14 mouse cellular contexts compared by ENCODE assay signal in genomic region chr8:106816431-106817170, GRCm38 (mm10). TPM values are rescaled to one million over a fixed set of nuclear protein-coding genes. Genes with fewer than 3 reads are reported as not detected.
DNase-seq lines count a peak whose midpoint lies in the region; ATAC-seq and TF ChIP-seq lines count a peak whose summit lies in the region.
"Had no signal": no experiment of that assay in that cellular context is flagged by ENCODE, and none has a peak within 500 bp of the region (broad histone marks: within the 10 kb centered on the region; RNA-seq: fewer than 3 reads in every experiment).

No protein-coding gene starts in this region.

- no peaks in the 10 kb centered on the region for H3K9me3 ChIP-seq in lung, embryonic 14.5 days (ENCODE audit: low read depth, low read length)
- no peaks in the 10 kb centered on the region for H3K9me3 ChIP-seq in hindbrain, postnatal 0 days (ENCODE audit: low read length)
- H3K9me3 ChIP-seq: intestine, embryonic 15.5 days; liver, embryonic 12.5 days had no signal

- no peak for ATAC-seq in lung, embryonic 14.5 days (ENCODE audit: insufficient read depth)
- no peak for ATAC-seq in hindbrain, postnatal 0 days
- ATAC-seq in inflammation-experienced regulatory T-cells, adult 6 months = no peak
- ATAC-seq: intestine, embryonic 15.5 days; liver, embryonic 12.5 days; midbrain, embryonic 16.5 days had no signal

- peaks cover 10% of the 10 kb centered on the region for H3K36me3 ChIP-seq in lung, embryonic 14.5 days (ENCODE audit: insufficient read depth)
- H3K36me3 ChIP-seq in hindbrain, postnatal 0 days (ENCODE audit: insufficient read depth, low read length) = no peaks in the 10 kb centered on the region
- H3K36me3 ChIP-seq: intestine, embryonic 15.5 days had no signal

- H3K4me3 ChIP-seq in lung, embryonic 14.5 days (ENCODE audit: low read depth, low read length) = no peak overlapping the region
- no peak overlapping the region for H3K4me3 ChIP-seq in hindbrain, postnatal 0 days (ENCODE audit: low read length)
- H3K4me3 ChIP-seq: intestine, embryonic 15.5 days; liver, embryonic 12.5 days had no signal

- peak overlapping the region; percentile 50; the same call in 1 of the 2 replicates for H3K27ac ChIP-seq in lung, embryonic 14.5 days (ENCODE audit: low read depth)
- H3K27ac ChIP-seq in hindbrain, postnatal 0 days = no peak overlapping the region
- H3K27ac ChIP-seq: intestine, embryonic 15.5 days; liver, embryonic 12.5 days had no signal

- TF ChIP-seq CTCF in lung, embryonic 14.5 days (IDR thresholded peaks at IDR 0.05; ENCODE audit: low read depth) = no peak
- TF ChIP-seq CTCF in hindbrain, postnatal 0 days (IDR thresholded peaks at IDR 0.05; ENCODE audit: low read depth) = no peak

- no peaks in the 10 kb centered on the region for H3K27me3 ChIP-seq in lung, embryonic 14.5 days (ENCODE audit: insufficient read depth, low read length)
- H3K27me3 ChIP-seq in hindbrain, postnatal 0 days (ENCODE audit: insufficient read depth, low read length) = no peaks in the 10 kb centered on the region
- H3K27me3 ChIP-seq: intestine, embryonic 15.5 days; liver, embryonic 12.5 days had no signal

- H3K9ac ChIP-seq in lung, embryonic 14.5 days = no peak overlapping the region
- no peak overlapping the region for H3K9ac ChIP-seq in hindbrain, postnatal 0 days (replicated peaks; ENCODE audit: low read length)
- H3K9ac ChIP-seq: intestine, embryonic 15.5 days; liver, embryonic 12.5 days had no signal

- no peaks in the 10 kb centered on the region; the same call in 1 of the 2 replicates for H3K4me1 ChIP-seq in lung, embryonic 14.5 days (ENCODE audit: insufficient read depth)
- no peaks in the 10 kb centered on the region for H3K4me1 ChIP-seq in hindbrain, postnatal 0 days (ENCODE audit: insufficient read depth, low read length)
- H3K4me1 ChIP-seq: intestine, embryonic 15.5 days had no signal

- WGBS in lung, embryonic 14.5 days = 56% methylated on average over 9 of the region's 9 CpGs
- WGBS in hindbrain, postnatal 0 days = 50% methylated on average over 9 of the region's 9 CpGs

- no peak overlapping the region for H3K4me2 ChIP-seq in lung, embryonic 14.5 days
- no peak overlapping the region for H3K4me2 ChIP-seq in hindbrain, postnatal 0 days (ENCODE audit: low read depth, low read length)
- H3K4me2 ChIP-seq: intestine, embryonic 15.5 days; liver, embryonic 12.5 days had no signal

- peak; percentile 65 to 72 for DNase-seq in cerebellum, postnatal 10 days
- no peak for DNase-seq in cerebellum, adult 11-12 months
- peak; percentile 28 for DNase-seq in lung, embryonic 14.5 days
- no peak for DNase-seq in lung, postnatal 10 days
- DNase-seq in hindbrain, postnatal 0 days (ENCODE audit: low spot score) = peak; percentile 61
- DNase-seq in layer of hippocampus, adult 9-10 months (ENCODE audit: low spot score) = peak; percentile 55
- no peak for DNase-seq in yolk sac, embryonic 10.5 days (ENCODE audit: low spot score)
- DNase-seq: adrenal gland, adult 2 months; cerebellum, adult 8-10 months; heart, adult 18-20 months had no signal

RNA-seq across cellular contexts. Expression of gene Has3, which starts 53.4 kb away (rescaled TPM):
- polyA plus RNA-seq in lung, embryonic 14.5 days (2014; fragmentation: Nextera tagmentation; extraction: Ambion mirVana) = 0.28 and 0.39 TPM in 2 replicates
- 20.0 and 21.0 TPM in 2 replicates for total RNA-seq in hindbrain, postnatal 0 days (2014; rRNA removed)
- polyA plus RNA-seq in hindbrain, postnatal 0 days (2015; fragmentation: Nextera tagmentation; extraction: Ambion mirVana) = 0.63 and 1.2 TPM in 2 replicates
- under 1 TPM; 0.18 to 0.50 (median 0.30) TPM for polyA plus RNA-seq in inflammation-experienced regulatory T-cells, adult 6 months (2017; shearing (Covaris generic))

Comparison
In these comparisons a context has a peak if more than half of its experiments do, and no peak if none do; other contexts are left out.
1. DNase-seq: peak in cerebellum, postnatal 10 days (2 of 2), lung, embryonic 14.5 days (single experiment), hindbrain, postnatal 0 days (single experiment) and layer of hippocampus, adult 9-10 months (single experiment); none in cerebellum, adult 11-12 months (single experiment), lung, postnatal 10 days (single experiment) and yolk sac, embryonic 10.5 days (single experiment).